Mouse (Mus musculus): ENCODE results near the gene Tmem184b.

Tmem184b gene

DNA sequence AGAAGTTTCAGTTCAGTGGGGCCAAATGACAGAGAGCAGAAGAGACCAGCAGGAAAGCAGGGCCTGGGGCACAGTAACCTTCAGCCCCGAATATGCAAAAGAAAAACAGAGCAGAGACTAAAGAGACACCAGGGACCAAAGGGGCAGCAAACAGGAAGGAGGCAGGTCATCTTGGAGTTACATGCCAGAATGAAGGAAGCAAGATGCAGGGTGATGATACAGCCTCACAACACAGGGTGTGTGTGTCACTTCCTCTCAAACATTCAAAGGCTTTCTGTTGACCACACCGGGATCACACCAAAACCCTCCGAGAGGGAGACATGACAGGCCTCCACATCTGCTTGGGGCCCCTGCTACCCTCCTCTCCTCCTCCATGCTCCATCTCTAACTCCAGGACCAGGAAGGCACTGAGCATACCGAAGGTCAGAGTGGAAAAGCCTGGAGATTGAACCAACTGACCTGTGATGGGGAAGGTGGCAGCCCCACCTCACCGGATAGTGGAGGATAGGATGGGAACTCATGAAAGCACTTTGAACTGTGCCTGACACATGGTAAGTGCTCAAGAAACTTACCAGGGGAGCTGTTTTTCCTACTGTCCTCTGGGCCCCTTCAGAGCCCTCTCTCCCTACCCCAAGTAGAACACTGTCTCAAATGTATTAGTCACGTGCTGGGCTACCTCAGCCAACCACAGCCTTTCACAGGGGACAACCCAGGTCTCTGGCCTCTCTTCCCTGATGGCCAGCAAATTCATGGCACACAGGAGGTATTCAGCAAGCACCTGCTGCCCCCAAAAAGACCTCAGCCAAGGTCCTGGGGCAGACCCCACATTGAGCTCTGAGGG is 3.0 kb downstream of the Tmem184b start:
- DNase-seq (ENCODE audit: low spot score in 2 of 2) = no peak

DNA sequence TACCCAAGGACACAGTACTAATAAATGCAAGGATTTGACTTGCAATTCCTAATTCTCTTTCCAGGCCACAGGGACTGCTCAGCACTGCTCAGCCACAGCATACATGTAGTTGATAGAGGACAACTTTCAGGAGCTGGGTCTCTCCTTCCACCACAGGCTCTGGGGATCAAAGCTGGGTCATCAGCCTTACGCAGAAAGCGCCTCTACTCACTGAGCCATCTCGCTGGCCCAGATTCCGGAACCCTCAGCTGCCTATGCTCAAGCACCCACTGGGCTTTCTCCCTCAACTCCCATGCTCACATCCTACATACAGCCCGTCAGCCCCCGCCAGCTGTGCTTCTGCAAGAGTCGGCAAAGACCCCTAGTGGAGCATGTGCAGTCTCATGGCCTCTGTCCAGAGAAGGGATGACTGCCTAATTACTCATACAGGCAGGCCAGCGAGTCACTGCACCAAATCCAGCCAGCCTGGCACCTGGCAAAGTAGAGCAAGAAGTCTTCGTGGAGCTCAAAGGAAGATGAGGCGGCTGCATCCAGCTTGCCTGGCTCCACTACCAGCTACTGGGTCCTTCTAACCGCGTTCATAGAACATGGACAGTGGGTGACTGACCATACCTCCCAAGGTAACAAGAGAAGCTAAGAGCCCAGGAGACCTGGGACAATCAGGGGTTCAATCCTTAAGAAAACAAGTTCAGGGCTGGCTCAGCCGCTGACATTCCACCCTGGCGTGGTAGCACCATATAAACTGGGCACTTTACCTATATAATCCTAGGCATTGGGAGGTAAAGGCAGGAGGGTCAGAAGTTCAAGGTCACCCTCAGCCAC is 3.9 kb downstream of the Tmem184b start:
- DNase-seq (ENCODE audit: low spot score in 2 of 2) = no peak

DNA sequence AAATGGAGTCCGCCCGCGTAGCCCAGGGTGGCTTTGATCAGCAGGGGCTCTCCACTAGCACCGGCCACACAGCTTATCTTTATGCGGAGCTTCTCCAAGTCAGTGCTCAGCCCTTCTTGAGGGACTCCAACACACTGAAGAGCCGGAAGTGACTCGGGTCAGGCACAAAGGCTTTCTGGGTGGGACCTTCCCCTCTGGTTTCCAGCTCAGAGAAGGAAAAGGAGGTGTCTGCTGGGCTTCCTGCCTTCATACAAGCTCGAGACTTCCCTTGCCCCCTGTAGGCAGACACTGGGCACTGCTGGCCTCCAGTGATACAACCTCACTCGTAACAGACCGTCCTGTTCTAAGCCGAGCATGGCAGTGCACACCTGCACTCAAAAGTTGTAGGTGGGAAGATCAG is 6.6 kb downstream of the Tmem184b start:
- DNase-seq (ENCODE audit: low spot score in 2 of 2) = no peak

- DNase-seq (ENCODE audit: low spot score in 2 of 2) = no peak
Measured at GRCm38 (mm10) chr15:79395281-79395680, 8.1 kb downstream of the Tmem184b start.

GRCm38 (mm10) chr15:79394842-79395241 is 8.5 kb downstream of the Tmem184b start:
- DNase-seq (ENCODE audit: low spot score in 2 of 2) = no peak

DNA sequence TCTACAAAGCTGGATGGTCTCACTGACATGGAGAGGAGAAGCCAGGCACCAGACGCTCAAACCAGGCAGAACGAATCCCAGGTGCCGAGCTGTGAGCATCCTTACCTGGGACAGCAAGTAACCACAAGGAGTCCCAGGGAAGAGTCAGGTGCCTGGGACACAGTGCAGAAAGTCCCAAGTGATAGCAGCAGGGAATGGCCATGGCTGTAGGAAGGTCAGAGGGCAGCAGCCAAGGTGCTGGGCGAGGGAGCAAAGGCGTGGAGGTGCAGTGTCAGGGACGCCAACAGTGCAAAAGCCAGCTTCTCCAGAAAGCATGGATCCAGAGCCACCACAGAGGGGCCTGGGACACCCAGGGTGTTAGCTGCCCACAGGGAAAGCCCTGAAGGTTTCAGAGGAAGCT is 10.3 kb downstream of the Tmem184b start:
- DNase-seq (ENCODE audit: low spot score in 2 of 2) = no peak

DNA sequence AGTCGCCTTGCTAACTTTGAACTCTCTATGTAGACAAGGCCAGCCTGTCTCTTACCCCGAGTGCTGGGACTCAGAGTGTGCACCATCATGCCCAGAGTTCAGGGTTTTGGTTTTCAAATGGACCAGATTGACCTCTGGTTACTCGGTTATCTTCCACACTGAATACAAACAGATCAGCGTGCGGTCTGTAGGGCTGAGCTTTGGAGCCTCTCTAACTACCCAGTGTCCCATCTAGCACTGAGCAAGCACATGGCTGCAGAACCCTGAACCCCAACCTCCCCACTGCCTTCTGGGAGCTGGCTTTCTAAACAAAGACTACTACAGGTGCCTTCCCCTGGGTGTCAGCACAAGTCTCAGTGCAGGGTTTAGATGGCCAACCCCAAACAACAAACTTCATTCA is 10.8 kb downstream of the Tmem184b start:
- no peak for DNase-seq (ENCODE audit: low spot score in 2 of 2)

GRCm38 (mm10) chr15:79391447-79392093 is 11.8 kb downstream of the Tmem184b start:
- peak; percentile 74 to 79 for DNase-seq (ENCODE audit: low spot score in 2 of 2)

GRCm38 (mm10) chr15:79390434-79390833 is 12.9 kb downstream of the Tmem184b start:
- no peak for DNase-seq (ENCODE audit: low spot score in 2 of 2)

DNA sequence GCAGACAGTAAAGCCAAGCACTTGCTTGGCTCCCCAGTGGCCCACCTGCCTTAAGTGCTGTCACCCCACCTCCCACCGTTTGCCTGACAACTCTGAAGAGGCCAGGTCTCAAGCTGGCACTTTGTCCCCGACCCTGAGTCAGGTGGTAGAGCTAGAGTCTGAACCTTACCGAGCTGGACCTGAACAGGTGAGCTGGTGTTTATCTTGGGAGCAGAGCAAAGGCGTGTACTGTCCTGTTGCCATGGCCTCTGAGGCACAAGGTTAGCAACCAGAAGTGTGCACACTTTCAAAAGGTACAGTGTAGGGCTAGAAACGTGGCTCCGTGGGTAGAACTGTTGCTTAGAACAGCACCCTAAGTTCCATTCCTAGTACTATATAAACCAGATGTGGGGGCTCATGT is 15.2 kb downstream of the Tmem184b start:
- no peak for DNase-seq (ENCODE audit: low spot score in 2 of 2)

DNA sequence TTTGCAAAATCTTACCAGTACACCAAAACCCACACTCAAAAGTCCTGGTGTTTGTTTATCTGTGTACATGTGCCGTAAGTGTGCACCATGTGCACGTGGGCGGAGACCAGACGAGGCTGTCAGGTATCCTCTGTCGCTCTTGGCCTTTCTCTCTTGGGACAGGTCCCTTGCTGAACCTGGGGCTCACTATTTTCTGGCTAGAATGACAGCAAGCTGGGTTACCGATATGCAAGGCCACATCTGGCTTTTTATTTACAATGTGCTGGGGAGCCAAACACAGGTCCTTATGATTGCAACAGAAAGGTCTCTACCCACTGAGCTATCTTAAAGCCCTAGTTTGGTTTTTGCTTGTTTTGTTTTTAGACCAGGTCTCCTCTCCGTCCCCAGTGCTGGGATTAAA is 15.8 kb downstream of the Tmem184b start:
- no peak for DNase-seq (ENCODE audit: low spot score in 2 of 2)

GRCm38 (mm10) chr15:79387081-79387480 is 16.3 kb downstream of the Tmem184b start:
- DNase-seq (ENCODE audit: low spot score in 2 of 2) = no peak

DNA sequence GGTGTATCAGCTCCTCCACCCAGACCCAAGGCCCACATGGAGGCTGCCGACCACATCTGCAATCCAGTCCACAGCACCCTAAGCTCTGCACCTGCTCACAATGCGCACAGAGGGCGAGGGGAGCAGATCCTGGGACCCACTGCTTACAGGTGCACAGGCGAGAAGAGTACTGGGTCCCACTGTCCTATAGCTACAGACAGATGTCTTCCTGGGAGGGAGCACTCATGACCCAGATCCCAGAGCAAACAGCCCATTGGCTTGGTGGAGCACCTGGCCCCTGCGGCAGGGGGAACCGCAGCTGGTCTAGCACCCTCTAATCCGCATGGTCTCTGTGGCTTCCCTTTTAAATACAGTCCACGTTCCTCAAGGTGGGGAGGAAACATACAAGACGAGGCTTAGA is 21.7 kb downstream of the Tmem184b start:
- DNase-seq (ENCODE audit: low spot score in 2 of 2) = no peak

DNA sequence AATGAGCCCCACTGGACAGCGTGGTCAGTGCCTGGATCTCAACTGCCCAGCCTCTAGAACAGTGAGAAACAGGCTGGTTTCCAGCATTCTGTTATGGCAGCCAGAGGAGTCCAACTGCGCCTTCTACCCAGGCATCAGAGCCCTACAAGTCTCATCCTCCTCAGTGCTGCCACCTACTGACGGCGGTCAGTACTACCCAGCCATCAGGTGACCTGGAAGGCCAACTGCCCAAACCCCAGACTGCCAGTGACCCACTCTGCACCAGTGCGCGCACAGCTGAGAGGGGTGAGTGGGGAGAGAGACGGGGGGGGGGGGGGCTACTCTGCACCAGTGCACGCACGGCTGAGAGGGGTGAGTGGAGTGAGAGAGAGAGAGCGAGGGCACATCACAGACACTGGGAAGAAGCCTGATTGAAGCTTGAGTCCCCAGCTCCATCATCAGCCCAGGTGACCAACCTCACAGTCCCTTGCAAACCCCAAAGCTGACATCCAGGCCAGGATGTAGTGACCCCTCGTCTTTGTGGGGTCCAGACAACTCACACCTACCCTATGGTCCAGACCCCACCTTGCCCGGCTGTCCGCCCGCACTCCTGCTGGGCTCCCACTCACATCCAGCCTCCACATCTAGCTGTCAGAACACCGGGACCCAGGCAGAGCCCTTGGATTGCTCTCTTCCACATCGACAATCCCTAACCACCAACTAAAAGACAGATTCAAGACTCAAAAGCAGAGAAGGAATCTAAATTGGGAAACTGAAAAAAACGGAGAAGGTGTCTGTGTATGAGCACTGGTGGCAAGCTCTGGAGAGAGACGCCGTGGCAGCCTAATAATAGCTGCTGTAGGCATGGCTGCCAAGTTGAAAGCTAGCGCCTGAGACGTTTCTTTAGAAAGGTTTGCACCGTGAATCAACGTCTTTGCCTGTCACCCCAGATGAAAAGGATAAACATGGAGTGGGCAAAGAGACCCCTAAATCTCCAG is 22.6 kb downstream of the Tmem184b start:
- DNase-seq (ENCODE audit: low spot score in 2 of 2) = peak; percentile 74 to 80

DNA sequence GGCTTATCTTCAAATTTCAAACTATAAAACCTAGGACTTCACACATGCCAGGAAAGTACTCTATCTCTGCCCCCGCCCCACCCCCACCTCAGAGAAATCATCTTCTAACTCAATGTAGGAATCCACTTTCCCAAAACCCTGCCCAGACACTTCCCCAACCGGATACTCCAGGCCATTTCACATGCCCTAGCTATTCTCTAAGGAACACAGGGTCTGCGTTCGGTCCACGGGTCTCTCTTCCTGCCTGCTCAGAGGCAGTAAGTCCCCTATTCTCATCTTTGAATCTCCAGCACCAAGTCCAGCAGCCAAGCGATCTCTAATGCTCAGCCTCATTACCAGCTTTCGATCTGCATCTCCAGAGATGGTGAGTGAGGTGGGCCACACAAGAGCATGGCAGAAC is 23.7 kb downstream of the Tmem184b start:
- DNase-seq (ENCODE audit: low spot score in 2 of 2) = no peak

DNA sequence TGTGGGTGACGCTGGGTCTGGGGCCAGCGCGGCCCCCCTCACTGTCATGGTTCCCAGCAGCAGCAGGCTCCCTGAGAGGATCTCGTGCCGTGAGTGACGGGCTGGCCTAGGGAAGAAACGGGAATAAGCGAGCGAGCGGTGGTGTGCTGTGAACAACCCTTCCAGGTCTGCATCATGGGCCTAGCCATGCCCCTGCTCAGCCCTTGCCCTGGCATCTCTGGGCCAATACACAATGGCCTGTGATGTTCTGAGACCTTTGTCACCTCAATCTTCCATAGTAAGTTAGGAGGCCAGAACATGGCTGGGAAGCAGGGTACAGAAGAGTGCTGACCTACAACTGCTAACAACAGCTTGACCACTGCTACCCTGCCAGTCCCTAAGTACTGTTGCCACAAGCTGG is 24.8 kb downstream of the Tmem184b start:
- DNase-seq (ENCODE audit: low spot score in 2 of 2) = no peak

DNA sequence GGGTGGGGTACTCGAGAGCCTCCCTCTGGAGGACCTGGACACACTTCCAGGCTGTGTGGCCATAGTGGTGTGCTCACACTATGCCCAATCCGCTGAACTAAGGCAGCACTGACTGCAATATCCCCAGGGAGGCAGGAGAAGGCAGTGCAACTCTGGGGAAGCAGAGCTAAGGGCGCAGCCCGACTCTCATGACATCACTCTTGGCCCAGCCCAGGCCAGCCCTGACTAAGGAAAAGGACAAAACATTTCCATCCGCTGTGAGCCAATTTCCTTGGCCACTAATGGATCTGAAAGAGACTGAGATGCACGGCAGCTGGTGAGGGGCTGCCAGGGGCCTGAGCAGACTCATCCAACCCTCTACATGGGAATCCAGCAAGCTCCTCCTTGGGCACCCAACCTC is 25.7 kb downstream of the Tmem184b start:
- DNase-seq (ENCODE audit: low spot score in 2 of 2) = peak in 1 of 2 experiments; percentile 66

GRCm38 (mm10) chr15:79374760-79375159 is 28.6 kb downstream of the Tmem184b start:
- DNase-seq (ENCODE audit: low spot score in 2 of 2) = no peak

GRCm38 (mm10) chr15:79370281-79370843 is 33.0 kb downstream of the Tmem184b start:
- DNase-seq (ENCODE audit: low spot score in 2 of 2) = no peak

DNA sequence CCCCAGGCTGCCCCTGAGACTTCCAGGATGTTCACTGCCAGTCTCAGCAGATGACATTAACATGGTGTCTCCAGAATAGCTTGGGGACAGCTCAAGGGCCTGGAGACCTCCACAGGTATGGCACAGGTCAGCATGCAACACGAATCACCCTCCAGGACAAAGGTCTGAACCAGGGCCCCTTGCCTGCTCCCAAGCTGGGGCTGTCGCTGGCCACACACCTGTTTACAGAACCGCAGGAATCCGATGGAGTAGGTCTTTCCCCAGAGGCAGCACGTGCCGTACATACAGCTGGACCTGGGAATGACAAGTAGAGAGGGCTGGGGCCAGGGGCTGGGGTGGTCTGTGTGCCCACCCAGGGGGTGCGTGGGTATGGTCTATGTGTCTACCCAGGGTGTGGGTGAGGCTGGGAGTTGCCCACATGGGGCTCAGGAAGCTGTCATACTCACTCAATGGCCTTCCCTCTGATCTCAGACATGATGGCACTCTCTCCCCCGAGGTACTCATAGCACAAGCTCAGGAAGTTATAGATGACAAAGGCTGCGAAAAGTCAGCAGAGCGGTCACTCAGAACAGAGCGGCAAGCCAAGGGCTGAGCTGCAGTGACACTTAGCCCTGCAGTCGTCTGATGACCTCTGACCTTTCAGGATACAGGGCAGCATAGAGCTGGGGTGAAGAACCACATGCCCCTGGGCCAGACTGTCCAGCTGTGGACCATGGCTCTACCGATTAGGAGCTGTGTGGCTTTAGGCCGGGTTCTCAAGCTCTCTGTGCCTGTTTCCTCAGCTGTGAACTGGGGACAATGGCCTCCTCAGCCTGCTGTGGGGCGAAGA is 33.7 kb downstream of the Tmem184b start:
- DNase-seq (ENCODE audit: low spot score in 2 of 2) = no peak

Measured in right cerebral cortex, postnatal 10 days (tissue).